Mouse (Mus musculus) kidney, adult 2 months (tissue): ENCODE results near the gene Ebp. TPM values are rescaled to one million over a fixed set of nuclear protein-coding genes. Genes with fewer than 3 reads are reported as not detected.
A peak's percentile ranks its signal among the peaks of the same experiment; 100 is the strongest.

ENCODE experiments used
- DNase-seq: peaks from one replicate; pipeline ENCODE4 v3.0.0; 2021
- H3K27ac ChIP-seq: fragments of 200-500 bp; 2 replicates; pipeline ENCODE4 v1.5.1; 2012; ENCODE audit warnings: low read depth, low read length, control low read depth, inconsistent platforms; ENCODE audit not compliant: insufficient read depth
- H3K27me3 ChIP-seq: fragments of 200-500 bp; replicated peaks from 2 replicates; pipeline ENCODE4 v1.6.1; 2012; ENCODE audit warnings: mild to moderate bottlenecking, moderate library complexity, low read length, inconsistent platforms; ENCODE audit not compliant: control insufficient read depth, insufficient read depth
- H3K36me3 ChIP-seq: fragments of 200-500 bp; 2 replicates; pipeline ENCODE4 v1.6.1; 2012; ENCODE audit warnings: mild to moderate bottlenecking, moderate library complexity, low read length, inconsistent platforms; ENCODE audit not compliant: control insufficient read depth, insufficient read depth
- H3K4me1 ChIP-seq: fragments of 200-500 bp; 2 replicates; pipeline ENCODE4 v1.6.1; 2011; ENCODE audit warnings: low read length; ENCODE audit not compliant: control insufficient read depth, insufficient read depth
- H3K4me3 ChIP-seq: fragments of 200-500 bp; 2 replicates; pipeline ENCODE4 v1.5.1; 2011; ENCODE audit warnings: mild to moderate bottlenecking, low read depth, low read length, control low read depth; ENCODE audit not compliant: insufficient read depth
- CTCF ChIP-seq: fragments of 200-500 bp; conservative IDR thresholded peaks from 2 replicates; pipeline ENCODE4 v1.5.1; 2011; ENCODE audit warnings: low read depth, mild to moderate bottlenecking, control low read depth, low read length, moderate library complexity, mixed read lengths; ENCODE audit not compliant: insufficient read depth, insufficient read length
- POLR2A ChIP-seq: fragments of 200-500 bp; IDR thresholded peaks from one replicate; pipeline ENCODE4 v1.6.1; 2011; ENCODE audit warnings: low read depth, low read length, control low read depth
- WGBS: fragments of 180-500 bp; shearing (Covaris S2); methylation state at CpG from one replicate; pipeline ENCODE4 v1.1.7; 2018; 5-methylcytosine and 5-hydroxymethylcytosine counted together
- polyA plus RNA-seq: library from polyadenylated mRNA; depleted of rRNA; stranded (reverse); fragments of >200 nt; gene quantifications from 2 replicates; pipeline ENCODE4 v1.2.3, GENCODE M21; 2012; rRNA removed

Gene Ebp
- polyA plus RNA-seq, 1 experiment = 180 TPM

- TF ChIP-seq CTCF (no peak), POLR2A (no peak)
- Histone ChIP-seq H3K36me3 (no peaks in the 10 kb centered on the region), H3K27ac (no peak overlapping the region), H3K4me3 (no peak overlapping the region), H3K27me3 (no peaks in the 10 kb centered on the region), H3K4me1 (peaks cover 4% of the 10 kb centered on the region; the same call in 1 of the 2 replicates)
- DNase-seq = peak; percentile 17
- 52% methylated on average over 2 of the region's 2 CpGs for WGBS
Measured at GRCm38 (mm10) chrX:8135886-8136285, 57.4 kb downstream of the Ebp start.

Other genes starting within 250 kb of the Ebp start
- 65.1 and 86.2 TPM in 2 replicates for gene Hdac6, start 245.6 kb downstream of the Ebp start, polyA plus RNA-seq
- 0.09 and 0.15 TPM in 2 replicates for gene Gata1, start 215.4 kb downstream of the Ebp start, polyA plus RNA-seq
- gene Glod5, start 175.0 kb downstream of the Ebp start, polyA plus RNA-seq = 28.9 and 42.2 TPM in 2 replicates
- 7.6 and 8.4 TPM in 2 replicates for gene Suv39h1, start 118.8 kb downstream of the Ebp start, polyA plus RNA-seq
- 1.4 and 3.4 TPM in 2 replicates for gene Was, start 103.0 kb downstream of the Ebp start, polyA plus RNA-seq
- gene Wdr13, start 60.6 kb downstream of the Ebp start, polyA plus RNA-seq = 58.4 and 84.2 TPM in 2 replicates
- 41.6 and 50.8 TPM in 2 replicates for gene Rbm3, start 47.6 kb downstream of the Ebp start, polyA plus RNA-seq
- gene Tbc1d25, start 17.3 kb downstream of the Ebp start, polyA plus RNA-seq = 17.0 and 19.0 TPM in 2 replicates
- gene Porcn, start 13.0 kb upstream of the Ebp start, polyA plus RNA-seq = 20.7 and 24.8 TPM in 2 replicates
- 31.1 and 32.1 TPM in 2 replicates for gene Ftsj1, start 58.9 kb upstream of the Ebp start, polyA plus RNA-seq
- not detected in 2 replicates for gene Slc38a5, start 77.6 kb upstream of the Ebp start, polyA plus RNA-seq
- gene Ssxb10, start 133.9 kb upstream of the Ebp start, polyA plus RNA-seq = not detected in 2 replicates
- gene Ssxb9, start 173.5 kb upstream of the Ebp start, polyA plus RNA-seq = not detected in 2 replicates
- gene Ssxb1, start 219.8 kb upstream of the Ebp start, polyA plus RNA-seq = not detected in 2 replicates